Mouse (Mus musculus): Measurements from ENCODE around the gene Gck.

DNA sequence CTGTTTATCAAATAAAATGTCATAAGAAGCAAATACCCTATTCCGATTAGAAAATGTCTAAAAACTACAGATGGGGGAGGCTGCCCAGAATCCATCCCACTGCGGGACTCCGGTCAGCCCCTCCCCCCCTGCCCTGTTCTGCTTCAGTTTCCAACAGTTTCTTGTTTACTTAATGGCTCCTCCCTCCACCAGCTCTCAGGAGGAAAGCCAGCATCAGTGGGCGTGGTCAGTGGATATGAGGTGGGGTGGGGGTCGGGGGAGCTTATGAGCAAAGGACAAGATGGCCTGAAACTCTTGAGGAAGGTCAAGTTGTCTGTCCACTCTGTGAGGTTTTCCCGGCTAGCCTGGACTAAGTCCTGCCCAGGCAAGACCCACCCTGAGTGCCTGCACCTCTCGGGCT lies 23.3 kb upstream of the Gck start:
- no peak for TF ChIP-seq EP300 (IDR thresholded peaks at IDR 0.05; ENCODE audit: low read depth)
- no peak for TF ChIP-seq CTCF (IDR thresholded peaks at IDR 0.05; ENCODE audit: low read depth)
